ENCODE assay signal across 13 mouse cellular contexts in the genomic region with DNA sequence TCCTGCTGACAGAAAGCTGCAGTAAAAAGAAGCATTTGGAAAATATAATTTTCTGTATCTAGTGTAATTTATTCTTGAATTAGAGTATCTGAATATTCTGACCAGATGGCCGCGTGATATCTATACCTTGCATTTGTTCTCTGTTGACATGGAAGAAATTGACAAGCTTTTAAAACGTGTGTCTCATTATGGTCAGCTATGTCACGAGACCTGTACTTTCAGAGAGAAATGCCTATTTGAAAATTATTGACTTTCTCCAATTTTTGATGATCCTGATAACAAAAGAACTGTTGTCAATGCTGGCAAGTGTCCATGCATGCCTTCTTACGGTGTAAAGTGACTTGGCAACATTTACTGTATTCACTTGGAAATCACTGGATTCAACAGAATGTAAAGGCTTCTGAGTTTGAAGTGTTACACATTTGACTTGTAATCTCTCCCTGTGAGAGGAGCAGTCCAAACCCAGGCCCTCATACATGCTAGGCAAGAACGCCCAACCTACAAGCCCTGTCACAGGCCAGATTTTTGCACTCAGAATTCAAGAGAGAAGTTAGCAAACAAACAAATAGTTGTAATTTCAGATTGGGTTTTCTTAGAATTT. TPM values are rescaled to one million over a fixed set of nuclear protein-coding genes. Genes with fewer than 3 reads are reported as not detected.
DNase-seq lines count a peak whose midpoint lies in the region; ATAC-seq lines count a peak whose summit lies in the region.
"Had no signal": no experiment of that assay in that cellular context is flagged by ENCODE, and none has a peak within 500 bp of the region (broad histone marks: within the 10 kb centered on the region; RNA-seq: fewer than 3 reads in every experiment).

No protein-coding gene starts in this region.

- intact Hi-C loops in heart, postnatal 25 days (cut with DNase I), result no loop called here

- H3K9ac ChIP-seq in lung, embryonic 15.5 days, result no peak overlapping the region
- peak overlapping the region; percentile 31 for H3K9ac ChIP-seq in liver, embryonic 15.5 days
- H3K9ac ChIP-seq: midbrain, embryonic 12.5 days had no signal

- no peak overlapping the region for H3K4me2 ChIP-seq in lung, embryonic 15.5 days
- H3K4me2 ChIP-seq in liver, embryonic 15.5 days, result peak overlapping the region; percentile 66
- H3K4me2 ChIP-seq: midbrain, embryonic 12.5 days had no signal

- peaks cover 44% of the 10 kb centered on the region for H3K4me1 ChIP-seq in lung, embryonic 15.5 days
- H3K4me1 ChIP-seq in liver, embryonic 15.5 days (replicated peaks), result peaks cover 70% of the 10 kb centered on the region

- H3K9me3 ChIP-seq in lung, embryonic 15.5 days, result no peaks in the 10 kb centered on the region
- no peaks in the 10 kb centered on the region for H3K9me3 ChIP-seq in liver, embryonic 15.5 days (replicated peaks)
- H3K9me3 ChIP-seq: midbrain, embryonic 12.5 days had no signal

- no peak overlapping the region for H3K4me3 ChIP-seq in lung, embryonic 15.5 days
- peak overlapping the region; percentile 71 for H3K4me3 ChIP-seq in liver, embryonic 15.5 days (replicated peaks)
- H3K4me3 ChIP-seq: midbrain, embryonic 12.5 days had no signal

- DNase-seq in heart, adult 11 months, result peak; percentile 71
- no peak for DNase-seq in heart, postnatal 25 days (ENCODE audit: low spot score)
- DNase-seq in lung, postnatal 4 days, result no peak
- DNase-seq in brain, adult 2 months (ENCODE audit: low read depth, low spot score), result peak; percentile 46
- no peak for DNase-seq in urinary bladder, postnatal 14 days (ENCODE audit: low spot score)
- no peak for DNase-seq in frontal cortex, postnatal 14 days (ENCODE audit: low spot score in 2 of 2)
- DNase-seq: adrenal gland, adult 2 months; kidney, postnatal 25 days; spleen, adult 18-20 months; thymus, adult 18-20 months had no signal

- 0 out of 2 replicates have a peak, but pooled peaks cover 1% of the 10 kb centered on the region for H3K36me3 ChIP-seq in lung, embryonic 15.5 days
- H3K36me3 ChIP-seq in liver, embryonic 15.5 days (replicated peaks), result 0 out of 2 replicates have a peak, but pooled peaks cover under 1% of the 10 kb centered on the region
- H3K36me3 ChIP-seq: midbrain, embryonic 12.5 days had no signal

- H3K27me3 ChIP-seq in lung, embryonic 15.5 days, result no peaks in the 10 kb centered on the region
- H3K27me3 ChIP-seq in liver, embryonic 15.5 days, result no peaks in the 10 kb centered on the region
- H3K27me3 ChIP-seq: midbrain, embryonic 12.5 days had no signal

- 54% methylated on average over 6 of the region's 6 CpGs for WGBS in lung, embryonic 15.5 days
- WGBS in liver, embryonic 15.5 days (ENCODE audit: insufficient replicate concordance), result 17% methylated on average over 6 of the region's 6 CpGs

- H3K27ac ChIP-seq in lung, embryonic 15.5 days, result peak overlapping the region; percentile 27; the same call in 1 of the 2 replicates
- peak overlapping the region; percentile 94 for H3K27ac ChIP-seq in liver, embryonic 15.5 days (replicated peaks)
- H3K27ac ChIP-seq: midbrain, embryonic 12.5 days had no signal

- ATAC-seq in lung, embryonic 15.5 days (ENCODE audit: borderline replicate concordance, extremely low read depth, low FRiP score, low TSS enrichment), result no peak
- ATAC-seq in liver, embryonic 15.5 days (ENCODE audit: insufficient read depth), result no peak

RNA-seq across cellular contexts. Expression of gene Lims1, which starts 49.3 kb away (rescaled TPM):
- total RNA-seq in heart, postnatal 25 days (2021), result 100 to 1,000 TPM; 168 to 192 TPM
- 227 and 235 TPM in 2 replicates for polyA plus RNA-seq in lung, embryonic 15.5 days (2015; fragmentation: Nextera tagmentation; extraction: Ambion mirVana)
- 83.1 and 85.4 TPM in 2 replicates for polyA plus RNA-seq in liver, embryonic 15.5 days (2015; fragmentation: Nextera tagmentation; extraction: Ambion mirVana)

Comparison
In these comparisons a context has a peak if more than half of its experiments do, and no peak if none do; other contexts are left out.
1. DNase-seq: peak in heart, adult 11 months (single experiment) and brain, adult 2 months (single experiment); none in heart, postnatal 25 days (single experiment), lung, postnatal 4 days (0 of 2), urinary bladder, postnatal 14 days (single experiment) and frontal cortex, postnatal 14 days (0 of 2).